In genomic region chr15:85662271-85662670, GRCm38 (mm10) we compare ENCODE assay signal across 27 mouse cellular contexts.
A peak's percentile ranks its signal among the peaks of the same experiment; 100 is the strongest.
DNase-seq lines count a peak whose midpoint lies in the region; ATAC-seq and TF ChIP-seq lines count a peak whose summit lies in the region.
"Had no signal": no experiment of that assay in that cellular context is flagged by ENCODE, and none has a peak within 500 bp of the region (broad histone marks: within the 10 kb centered on the region; RNA-seq: fewer than 3 reads in every experiment).

No protein-coding gene starts in this region.

- peaks cover 80% of the 10 kb centered on the region for H3K27me3 ChIP-seq in neural tube, embryonic 13.5 days
- no peaks in the 10 kb centered on the region for H3K27me3 ChIP-seq in myocyte (ENCODE audit: control insufficient read depth, insufficient read depth, insufficient read length)
- H3K27me3 ChIP-seq in midbrain, embryonic 15.5 days (replicated peaks) = peaks cover 71% of the 10 kb centered on the region
- H3K27me3 ChIP-seq: CH12.LX, Patski had no signal

- H3K9me3 ChIP-seq in neural tube, embryonic 13.5 days = no peaks in the 10 kb centered on the region
- H3K9me3 ChIP-seq in midbrain, embryonic 15.5 days = no peaks in the 10 kb centered on the region
- H3K9me3 ChIP-seq: forebrain, embryonic 10.5 days; G1E; heart, embryonic 12.5 days; heart, embryonic 15.5 days had no signal

- H3K9ac ChIP-seq in neural tube, embryonic 13.5 days = no peak overlapping the region
- H3K9ac ChIP-seq in midbrain, embryonic 15.5 days = no peak overlapping the region
- H3K9ac ChIP-seq: heart, embryonic 12.5 days; heart, embryonic 15.5 days; hindbrain, embryonic 14.5 days had no signal

- peaks cover 100% of the 10 kb centered on the region for H3K79me2 ChIP-seq in myocyte (ENCODE audit: control insufficient read depth, insufficient read depth)

- no peak overlapping the region for H3ac ChIP-seq in myocyte (ENCODE audit: control insufficient read depth, insufficient read length)

- DNase-seq in cerebellum, adult 8-10 months = peak; percentile 33
- peak; percentile 90 for DNase-seq in heart, adult 11 months
- DNase-seq in heart, postnatal 4 days = no peak
- no peak for DNase-seq in neural tube, embryonic 10.5 days (ENCODE audit: extremely low spot score, low spot score)
- DNase-seq: adrenal gland, postnatal 10 days; adrenal gland, postnatal 36 days; B cell, adult 2 months; cerebellum, adult 11-12 months; cerebellum, adult 9-11 months; gastrocnemius, postnatal 14 days; heart, adult 18-20 months; heart, postnatal 10 days had no signal

- H3K4me1 ChIP-seq in neural tube, embryonic 13.5 days (replicated peaks) = peaks cover 71% of the 10 kb centered on the region
- peaks cover 10% of the 10 kb centered on the region for H3K4me1 ChIP-seq in midbrain, embryonic 15.5 days

- TF ChIP-seq POLR2A in myocyte (IDR thresholded peaks at IDR 0.05; ENCODE audit: insufficient read length, low read depth) = no peak

- no peak overlapping the region for H3K4me3 ChIP-seq in neural tube, embryonic 13.5 days
- no peak overlapping the region for H3K4me3 ChIP-seq in myocyte
- no peak overlapping the region for H3K4me3 ChIP-seq in midbrain, embryonic 15.5 days
- H3K4me3 ChIP-seq: forebrain, embryonic 10.5 days; heart, embryonic 12.5 days; heart, embryonic 15.5 days had no signal

- no peak overlapping the region for H3K4me2 ChIP-seq in neural tube, embryonic 13.5 days
- peak overlapping the region; percentile 14 for H3K4me2 ChIP-seq in myocyte (ENCODE audit: low read depth)
- no peak overlapping the region for H3K4me2 ChIP-seq in midbrain, embryonic 15.5 days
- H3K4me2 ChIP-seq: heart, embryonic 12.5 days; heart, embryonic 15.5 days; hindbrain, embryonic 14.5 days had no signal

- ATAC-seq in cerebellum, adult (ENCODE audit: insufficient number of reproducible peaks, low FRiP score, low TSS enrichment) = no peak
- ATAC-seq in neural tube, embryonic 13.5 days (ENCODE audit: low read depth) = no peak
- no peak for ATAC-seq in midbrain, embryonic 15.5 days (replicated peaks)
- ATAC-seq: forebrain, embryonic 14.5 days; hindbrain, postnatal 0 days; inflammation-experienced regulatory T-cells, adult 6 months; intestine, embryonic 16.5 days; Patski had no signal

- WGBS in neural tube, embryonic 13.5 days = 90% methylated on average over 8 of the region's 8 CpGs
- 86% methylated on average over 8 of the region's 8 CpGs for WGBS in midbrain, embryonic 15.5 days

- 0 out of 2 replicates have a peak, but pooled peaks cover 4% of the 10 kb centered on the region for H3K36me3 ChIP-seq in neural tube, embryonic 13.5 days
- no peaks in the 10 kb centered on the region for H3K36me3 ChIP-seq in myocyte (ENCODE audit: control insufficient read depth, insufficient read depth)
- H3K36me3 ChIP-seq in midbrain, embryonic 15.5 days (replicated peaks) = no peaks in the 10 kb centered on the region
- H3K36me3 ChIP-seq: forebrain, embryonic 10.5 days; heart, embryonic 12.5 days; heart, embryonic 15.5 days had no signal

- peak overlapping the region; percentile 20; the same call in 1 of the 2 replicates for H3K27ac ChIP-seq in neural tube, embryonic 13.5 days (replicated peaks)
- H3K27ac ChIP-seq in midbrain, embryonic 15.5 days = no peak overlapping the region
- H3K27ac ChIP-seq: forebrain, embryonic 10.5 days; heart, embryonic 15.5 days; hindbrain, embryonic 14.5 days; hindbrain, postnatal 0 days had no signal

TF ChIP-seq in myocyte, 11 proteins besides CTCF, POLR2A, EP300 and RAD21:
- no peak for TF ChIP-seq TCF12 (IDR thresholded peaks at IDR 0.05; ENCODE audit: insufficient read depth, poor library complexity, severe bottlenecking)

Comparison
In these comparisons a context has a peak if more than half of its experiments do, and no peak if none do; other contexts are left out.
1. DNase-seq: peak in cerebellum, adult 8-10 months (single experiment) and heart, adult 11 months (single experiment); none in heart, postnatal 4 days (single experiment) and neural tube, embryonic 10.5 days (single experiment).